Mouse (Mus musculus): Measurements from ENCODE around the gene Kcnf1.
A peak's percentile ranks its signal among the peaks of the same experiment; 100 is the strongest.

Kcnf1 gene

DNA sequence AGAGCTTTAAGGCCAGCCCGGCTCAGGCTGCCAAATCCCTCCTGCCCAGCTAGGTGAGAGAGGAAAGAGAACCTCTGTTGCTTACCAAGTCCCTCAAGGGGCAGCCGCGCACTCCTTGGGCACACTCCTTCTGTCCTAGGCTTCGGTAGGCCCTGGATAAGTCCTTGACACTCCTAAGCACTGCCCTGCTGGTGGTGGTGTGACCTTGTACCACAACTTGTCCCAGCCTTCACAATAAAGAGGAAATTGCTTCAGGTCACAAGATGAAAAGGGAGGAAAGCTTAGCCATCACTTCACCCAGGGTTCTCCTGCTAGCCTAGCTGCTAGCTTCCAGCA lies at the start of gene Kcnf1:
Gene Kcnf1 (minus strand): TSS at position 132 of the 336 bp plus-strand sequence.
- DNase-seq: no peak

DNA sequence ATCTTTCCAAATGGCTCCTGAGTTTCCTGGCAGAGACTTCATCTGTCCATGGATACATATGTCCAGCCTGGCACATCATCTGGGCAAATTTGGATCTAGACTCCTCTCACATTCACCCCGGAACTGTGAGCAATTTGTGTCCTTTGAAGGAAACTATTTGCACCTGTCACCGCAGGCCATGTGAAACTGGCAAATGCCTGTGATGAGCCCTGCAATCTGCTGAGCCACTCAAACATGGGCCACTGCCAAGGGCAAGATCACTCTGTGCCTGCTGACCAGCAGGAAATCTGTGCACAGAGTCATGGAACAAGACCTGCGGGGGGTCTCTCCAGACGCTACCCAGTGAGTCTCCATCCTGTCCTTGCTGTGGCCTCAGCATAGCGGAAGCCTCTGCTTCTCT lies 48.3 kb upstream of the Kcnf1 start:
- peak; percentile 90 for DNase-seq

DNA sequence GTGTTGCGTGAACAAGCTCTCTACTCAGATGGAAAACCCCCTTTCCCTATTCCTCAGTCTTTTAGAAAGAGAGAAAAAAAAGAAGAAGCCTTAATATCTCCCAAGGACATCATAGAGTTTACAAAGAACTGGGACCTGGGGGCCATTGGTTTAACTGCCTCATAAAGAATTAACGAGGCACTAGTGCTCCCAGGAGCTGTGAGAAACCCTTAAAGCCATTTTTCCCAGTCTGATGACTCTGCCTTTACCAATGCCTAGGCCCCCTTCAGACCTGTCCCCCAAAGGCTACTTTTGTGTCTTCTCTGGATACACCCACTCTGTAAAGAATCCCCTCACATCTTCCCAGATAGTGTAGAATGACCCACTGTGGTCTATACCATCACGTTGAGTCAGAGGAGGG lies 46.4 kb upstream of the Kcnf1 start:
- no peak for DNase-seq

DNA sequence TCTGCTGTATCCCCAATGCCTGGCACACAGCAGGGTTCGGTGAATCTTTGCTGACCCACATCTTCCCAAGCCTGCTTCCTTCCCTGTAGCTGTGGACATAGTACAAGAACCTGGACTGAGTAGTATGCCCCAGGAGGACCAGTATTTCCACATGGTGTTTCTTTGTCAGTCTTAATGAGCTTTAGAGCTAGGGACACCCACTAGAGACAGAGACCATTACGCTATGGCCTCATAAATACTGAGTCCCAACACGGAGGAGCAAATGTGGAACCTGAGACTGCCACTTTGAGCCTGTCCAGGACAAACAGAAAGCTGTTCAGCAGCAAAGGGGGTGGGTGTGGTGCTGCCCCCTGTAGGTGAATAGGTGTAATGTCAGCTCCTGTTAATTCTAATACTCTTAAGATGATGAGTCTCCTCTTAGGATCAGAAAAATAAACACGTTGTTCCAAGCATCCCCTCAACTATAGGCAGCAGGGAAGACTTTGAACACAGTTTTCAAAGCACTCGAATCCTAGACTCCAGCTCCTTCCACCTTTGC lies 45.3 kb upstream of the Kcnf1 start:
- DNase-seq: no peak

DNA sequence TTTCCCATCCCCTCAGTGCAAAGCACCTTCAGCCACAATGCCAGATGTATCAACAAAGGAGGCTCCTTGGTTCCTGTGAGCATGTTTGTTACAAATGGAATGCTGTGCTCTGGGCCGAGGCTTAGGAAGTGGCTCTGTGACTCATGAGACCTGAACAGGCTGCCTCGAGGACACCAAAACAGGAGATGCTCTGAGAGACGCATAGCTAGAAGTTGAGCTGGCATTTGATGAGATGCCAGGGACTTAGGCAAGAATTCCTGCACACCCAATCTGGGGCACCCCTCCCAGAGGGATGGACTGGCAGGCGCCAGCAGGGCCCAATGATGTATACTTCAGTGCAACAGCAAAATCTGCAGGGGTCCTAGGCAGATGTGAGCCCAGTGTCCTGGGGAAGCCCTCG lies 43.9 kb upstream of the Kcnf1 start:
- no peak for DNase-seq

DNA sequence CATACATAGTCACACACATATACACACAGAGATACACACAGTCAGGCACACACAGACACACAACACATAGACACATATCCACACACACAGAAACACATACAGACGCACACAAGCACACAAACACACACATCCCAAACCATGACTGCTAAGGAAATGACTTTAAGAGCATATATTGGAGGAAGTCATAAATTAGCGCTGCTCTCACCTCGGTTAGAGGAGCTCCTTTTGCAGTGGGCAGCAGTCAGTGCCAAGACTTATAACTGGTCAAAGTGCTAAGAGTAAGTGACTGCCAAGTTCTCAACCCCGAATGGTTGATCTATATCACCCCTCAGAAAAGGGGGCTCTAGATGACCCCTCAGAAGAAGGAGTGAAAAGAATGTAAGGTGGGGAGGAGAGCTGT lies 42.4 kb upstream of the Kcnf1 start:
- DNase-seq: no peak

DNA sequence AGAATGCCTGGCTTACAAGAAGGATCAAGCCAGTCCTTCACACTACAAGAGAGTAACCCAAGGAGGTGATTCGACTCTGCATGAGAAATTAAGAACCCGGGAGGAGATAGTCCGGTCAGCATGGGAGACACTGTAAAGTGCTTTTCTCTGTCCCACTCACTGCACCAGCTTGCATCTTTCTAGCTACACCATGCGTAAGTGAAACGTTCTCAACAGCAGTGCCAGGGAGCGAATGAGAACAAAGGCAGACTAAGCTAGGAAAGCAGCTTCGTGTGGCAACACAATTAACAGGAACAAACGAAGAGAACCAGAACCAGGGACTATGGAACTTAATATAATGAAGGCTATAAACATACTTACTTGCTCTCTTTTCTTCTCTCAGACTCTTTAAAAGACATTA lies 41.7 kb upstream of the Kcnf1 start:
- no peak for DNase-seq

DNA sequence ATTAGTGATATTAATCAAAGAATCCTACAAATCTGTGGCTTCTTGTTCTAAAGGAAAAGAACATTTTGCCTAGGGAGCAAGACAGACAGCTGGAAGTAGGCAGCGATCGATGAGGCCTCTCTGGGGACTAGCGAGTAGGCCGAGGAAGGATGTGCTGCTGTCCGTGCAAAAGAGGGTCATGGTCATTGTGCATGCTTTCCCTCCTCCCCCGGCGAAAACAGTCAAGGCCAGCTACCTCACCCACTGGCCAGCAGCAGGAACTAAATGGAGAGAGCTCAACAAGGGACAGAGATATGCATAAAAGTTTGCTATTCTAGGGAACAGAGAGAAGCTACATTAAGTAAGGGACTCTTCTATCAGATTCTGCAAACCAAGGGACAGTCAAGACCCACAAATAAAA lies 39.1 kb upstream of the Kcnf1 start:
- DNase-seq: no peak

DNA sequence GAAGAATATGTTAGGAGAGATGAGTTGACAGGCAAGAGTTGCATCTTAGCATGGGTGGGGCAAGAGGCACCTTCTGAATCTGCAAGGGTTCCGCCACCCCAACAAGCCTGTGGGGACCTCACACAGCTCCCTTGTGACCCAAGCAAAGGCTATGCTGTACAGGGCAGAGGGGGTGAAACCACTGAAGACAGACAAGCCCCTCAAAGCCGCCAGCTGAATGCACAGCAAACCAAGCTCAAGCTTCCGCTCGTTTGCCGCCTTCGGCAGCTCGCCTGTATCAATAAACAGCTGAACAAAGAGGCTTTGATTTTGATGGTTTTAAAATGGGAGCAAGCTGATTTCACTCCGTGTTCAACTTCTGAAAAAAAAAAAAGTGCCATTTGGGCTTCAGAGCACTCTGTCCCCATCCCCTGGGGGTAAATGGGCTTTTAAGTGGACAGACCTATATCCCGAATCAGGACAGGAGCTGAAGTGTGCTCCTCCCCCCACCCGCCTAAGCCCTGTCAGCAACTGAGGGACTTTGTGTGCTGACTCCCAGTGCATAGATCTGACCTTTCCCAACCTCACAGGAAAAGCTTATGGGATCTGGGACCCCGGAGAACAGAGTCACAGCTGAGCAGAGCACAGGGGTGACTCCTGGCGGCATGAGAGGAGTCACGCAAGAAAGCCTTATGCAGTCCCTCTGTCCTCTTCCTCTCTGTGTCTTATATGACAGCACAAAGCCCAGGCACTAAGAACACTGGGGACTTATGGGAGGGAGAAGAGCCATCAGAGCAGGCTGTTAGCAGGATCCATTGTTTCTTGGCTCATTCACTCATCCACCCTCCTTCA lies 26.0 kb upstream of the Kcnf1 start:
- no peak for DNase-seq

DNA sequence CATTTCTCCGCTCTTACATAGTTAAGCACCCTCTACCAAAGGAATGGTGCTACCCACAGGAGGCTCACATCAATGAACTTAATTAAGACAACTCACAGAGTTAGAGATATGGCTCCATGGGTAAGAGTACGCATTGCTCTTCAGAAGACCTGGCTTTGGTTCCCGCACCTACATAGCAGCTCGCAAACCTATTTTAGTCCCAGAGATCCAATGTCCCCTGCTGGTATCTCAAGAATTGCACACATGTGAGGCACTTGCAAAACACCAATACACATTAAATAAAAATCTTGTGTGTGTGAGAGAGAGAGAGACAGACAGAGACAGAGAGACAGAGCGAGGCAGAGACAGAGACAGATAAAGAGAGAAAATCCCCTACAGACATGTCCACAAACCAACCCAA lies 21.9 kb upstream of the Kcnf1 start:
- no peak for DNase-seq

DNA sequence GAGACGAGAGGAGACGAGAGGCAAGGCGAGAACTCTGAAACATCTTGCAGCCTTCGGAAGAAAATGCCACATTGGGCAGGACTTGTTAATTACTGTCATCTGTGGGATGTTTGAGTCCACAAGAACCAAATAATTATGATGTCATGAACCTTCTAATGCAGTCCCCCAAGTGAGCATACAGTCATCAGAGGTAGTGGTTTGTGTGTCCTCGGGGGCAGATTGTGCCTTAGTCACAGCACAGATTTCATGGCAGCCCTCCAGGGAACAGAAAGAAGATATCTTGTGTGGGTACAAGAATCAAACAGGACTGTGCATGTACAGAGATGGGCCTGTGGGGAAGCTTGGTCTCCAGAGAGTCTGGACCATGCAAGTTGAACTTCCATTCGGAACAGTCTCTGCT lies 17.5 kb upstream of the Kcnf1 start:
- DNase-seq: no peak

DNA sequence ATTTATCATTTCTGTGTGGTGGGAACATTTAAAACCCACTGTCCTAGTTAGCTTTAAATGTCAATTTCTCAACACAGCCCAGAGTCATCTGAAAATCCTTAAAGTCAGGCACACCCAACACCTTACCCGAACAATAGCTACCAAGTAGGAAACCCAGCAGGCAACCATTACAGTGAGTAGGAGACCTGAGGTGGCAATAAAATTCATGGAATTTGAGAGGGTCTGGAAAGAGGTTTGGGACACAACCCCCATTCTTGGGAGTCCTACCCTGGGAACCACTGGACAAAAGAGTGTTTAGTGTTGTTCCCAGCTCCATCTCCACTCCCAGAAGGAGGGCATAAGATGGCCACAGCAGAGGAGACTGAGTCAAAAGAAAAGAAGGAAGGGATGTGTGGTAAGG lies 16.6 kb upstream of the Kcnf1 start:
- DNase-seq: no peak

DNA sequence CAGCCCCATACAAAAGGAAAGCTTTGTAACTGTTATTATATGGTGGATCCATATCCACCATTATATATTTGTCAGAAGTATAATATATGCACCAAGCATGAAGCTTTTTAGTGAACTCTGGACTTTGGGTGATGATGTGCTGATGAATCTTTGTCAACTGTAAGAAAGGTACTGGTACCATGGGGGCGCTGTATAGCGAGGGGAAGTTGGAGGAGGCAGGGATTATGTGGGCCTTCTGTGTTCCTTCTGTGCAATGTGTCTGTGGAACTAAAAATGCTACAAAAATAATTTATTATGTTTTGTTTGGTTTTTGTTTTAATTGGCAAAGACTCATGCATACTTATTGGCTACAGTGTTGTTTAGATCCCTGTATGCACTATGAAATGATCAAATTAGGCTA lies 16.2 kb upstream of the Kcnf1 start:
- DNase-seq: no peak

DNA sequence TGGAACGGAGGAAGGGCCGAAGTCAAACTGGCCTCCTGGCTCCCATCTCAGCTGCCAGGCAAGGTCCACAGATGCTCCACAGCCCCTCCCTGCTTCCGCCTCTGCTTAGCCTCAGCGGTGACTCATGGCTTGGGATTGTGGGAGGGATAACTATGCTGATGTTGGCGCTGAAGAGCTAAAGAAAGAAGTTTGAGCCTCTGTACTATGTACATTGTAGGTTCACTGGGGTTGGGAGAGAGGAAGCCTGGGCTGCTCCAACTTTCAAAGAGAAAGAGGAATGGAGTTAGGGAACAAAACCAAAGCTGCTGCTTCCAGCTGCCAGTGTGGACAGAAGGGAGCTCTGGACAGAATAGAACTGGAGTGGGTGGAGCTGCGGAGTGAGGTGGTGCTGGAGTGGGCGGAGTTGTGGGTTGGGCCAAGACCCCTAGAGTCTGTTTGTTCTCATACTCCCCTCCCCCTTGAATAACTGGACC lies 7.7 kb upstream of the Kcnf1 start:
- no peak for DNase-seq

DNA sequence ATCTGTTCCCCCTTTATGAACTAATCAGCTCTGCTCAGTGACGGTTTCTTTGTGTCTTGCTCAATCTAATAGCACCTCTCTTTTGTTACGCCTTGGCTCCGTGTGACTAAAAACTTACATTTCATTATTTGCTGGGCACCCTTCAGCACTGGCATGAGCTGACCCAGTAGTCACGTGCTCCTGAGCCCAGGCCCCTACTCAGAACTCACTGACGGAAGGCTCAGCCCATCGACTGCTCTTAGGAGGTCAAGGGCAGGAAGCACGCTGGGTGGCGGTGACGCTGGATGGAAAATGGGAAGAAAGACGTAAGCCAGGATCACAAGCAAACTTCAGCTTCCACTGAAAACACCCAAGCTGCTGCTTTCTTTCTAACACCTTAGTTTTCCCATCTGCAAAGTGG lies 7.1 kb upstream of the Kcnf1 start:
- no peak for DNase-seq

DNA sequence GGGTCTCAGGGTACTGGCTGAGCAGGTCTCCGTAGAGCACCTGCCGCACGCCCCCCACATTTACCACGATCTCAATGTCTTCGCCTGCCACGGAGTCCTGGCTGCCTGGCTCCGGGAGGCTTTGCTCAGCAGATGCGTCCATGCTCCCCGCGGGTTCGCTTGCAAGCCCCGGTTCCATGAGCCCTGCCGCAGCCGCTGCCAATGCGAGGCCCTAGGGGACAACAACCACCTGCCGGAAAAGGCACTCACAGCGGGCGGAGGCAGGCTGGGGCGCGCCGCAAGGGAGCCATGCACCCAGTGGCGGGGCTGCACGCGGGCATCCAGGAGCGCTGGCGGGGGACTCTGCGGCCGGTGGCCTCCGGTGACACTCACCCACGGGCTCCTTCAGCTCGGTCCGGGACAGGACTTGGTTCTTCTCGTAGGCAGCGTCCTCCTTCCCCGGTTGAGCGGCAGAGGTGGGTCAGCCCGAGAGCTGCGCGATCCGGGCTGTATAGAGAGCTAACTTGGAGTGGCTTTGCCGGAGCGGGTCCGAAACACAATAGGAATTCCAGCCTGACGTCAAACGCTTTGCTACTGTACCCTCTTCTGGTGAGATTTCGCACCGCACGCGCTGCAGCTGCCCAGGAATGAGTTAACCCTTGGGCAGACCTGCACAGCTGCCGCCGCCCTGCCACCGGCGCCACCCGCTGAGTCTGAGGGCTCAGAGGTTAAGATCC lies 489 bp downstream of the Kcnf1 start:
- no peak for DNase-seq

DNA sequence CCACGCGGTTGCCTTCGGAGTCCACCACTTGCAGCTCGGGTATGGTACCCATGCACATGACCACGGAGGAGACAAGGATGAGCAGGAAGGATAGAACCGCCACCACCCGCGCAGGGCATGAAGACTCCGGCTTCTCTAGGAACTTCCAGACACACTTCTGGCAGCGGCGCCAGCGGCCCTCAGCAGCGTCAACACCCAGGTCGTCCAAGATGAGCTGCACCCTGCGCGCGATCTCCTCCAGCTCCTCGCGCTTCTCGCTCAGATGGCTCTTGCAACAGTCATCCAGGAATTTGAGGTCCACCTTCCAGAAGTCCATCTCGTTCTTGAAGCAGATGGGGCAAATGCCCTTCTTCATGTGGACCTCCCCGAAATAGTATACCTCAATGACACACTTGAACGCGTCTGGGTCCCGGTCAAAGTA lies 1.1 kb downstream of the Kcnf1 start:
- DNase-seq: no peak

DNA sequence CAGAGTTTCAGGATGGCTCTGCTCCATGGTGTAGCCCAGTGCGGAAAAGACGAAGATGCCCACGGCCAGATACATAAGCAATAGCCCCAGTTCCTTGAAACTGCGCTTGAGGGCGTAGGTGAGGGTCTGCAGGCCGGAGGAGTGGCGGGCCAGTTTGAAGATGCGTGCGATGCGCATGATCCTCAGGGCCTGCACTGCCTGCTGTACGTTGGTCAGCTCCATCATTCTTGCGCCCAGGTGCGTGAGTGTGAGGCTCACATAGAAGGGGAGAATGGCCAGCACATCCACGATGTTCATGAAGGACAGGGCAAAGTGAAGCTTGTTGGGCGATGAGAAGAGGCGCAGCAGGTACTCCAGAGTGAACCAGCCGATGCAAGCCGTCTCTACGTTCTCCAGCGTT lies 1.6 kb downstream of the Kcnf1 start:
- no peak for DNase-seq

DNA sequence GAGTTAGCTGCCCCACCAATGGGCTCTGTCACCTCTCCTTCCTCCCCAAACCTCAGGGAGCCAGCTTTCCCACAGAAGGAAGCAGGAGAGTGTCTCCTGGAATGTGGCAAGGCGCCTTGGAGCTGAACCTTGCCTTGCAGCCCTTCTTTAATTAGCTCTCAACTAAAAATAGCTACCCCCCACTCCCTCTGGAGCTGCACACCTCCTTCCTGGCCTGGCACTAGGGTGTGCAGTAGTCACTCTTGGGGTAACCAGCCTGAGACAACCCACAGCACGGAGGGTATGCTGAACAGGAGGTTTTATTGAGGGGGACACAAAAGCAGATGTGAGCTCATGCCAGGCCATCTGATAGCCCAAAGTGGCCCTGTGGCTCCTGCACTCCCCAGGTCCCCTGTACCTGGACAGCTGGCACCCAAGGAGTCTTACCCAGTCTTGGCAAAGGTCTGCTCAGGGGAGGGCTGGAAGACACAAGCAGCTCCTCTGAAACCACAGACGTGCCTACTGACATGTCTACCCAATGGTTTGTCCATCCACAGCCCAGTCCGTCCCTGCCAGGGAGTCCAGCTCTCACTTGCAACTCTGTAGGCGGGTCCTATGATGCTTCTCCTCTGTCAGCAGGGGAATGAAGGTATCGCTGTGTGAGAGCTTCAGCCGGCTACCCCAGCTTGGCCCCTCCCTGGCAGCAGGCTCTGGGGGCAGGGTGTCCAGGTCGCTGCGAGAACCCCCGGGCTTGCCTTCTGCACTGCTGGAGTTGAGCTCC lies 2.4 kb downstream of the Kcnf1 start:
- no peak for DNase-seq

DNA sequence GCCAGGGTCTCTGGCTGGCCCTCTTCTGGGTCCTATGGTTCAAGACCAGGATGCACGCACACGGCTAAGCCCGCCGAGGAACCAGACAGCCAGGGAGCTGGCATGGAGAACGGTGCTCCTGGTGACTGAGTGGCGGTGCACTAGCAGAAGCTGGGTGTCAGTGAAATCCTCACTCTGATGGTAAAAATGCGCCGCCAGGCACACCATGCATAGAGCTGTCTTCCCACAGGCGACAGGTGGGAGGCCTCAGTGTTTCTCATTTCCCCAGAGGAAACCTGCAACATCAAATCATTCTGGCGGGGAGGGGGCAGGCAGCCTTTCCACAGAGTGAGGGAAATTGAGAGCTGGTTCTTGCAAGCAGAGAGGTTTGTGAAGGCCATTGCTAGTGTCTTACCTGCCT lies 6.3 kb downstream of the Kcnf1 start:
- no peak for DNase-seq

DNA sequence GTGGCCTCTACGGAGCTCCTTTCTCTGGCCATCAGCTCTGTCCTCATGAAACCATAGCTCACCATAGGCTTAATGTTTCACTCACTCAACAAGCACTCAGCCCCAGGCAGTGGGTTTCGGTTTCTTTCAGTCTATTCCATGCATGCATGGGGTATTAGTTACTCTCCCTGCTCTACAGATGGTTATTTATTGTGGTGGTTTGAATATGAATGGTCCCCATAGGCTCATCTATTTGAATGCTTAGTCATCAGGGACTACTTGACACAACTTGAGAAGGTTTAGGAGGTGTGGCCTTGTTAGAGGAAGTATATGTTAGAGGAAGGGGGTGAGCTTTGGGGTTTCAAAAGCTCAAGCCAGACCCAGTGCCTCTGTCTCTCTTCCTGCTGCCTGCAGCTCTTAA lies 10.6 kb downstream of the Kcnf1 start:
- DNase-seq: no peak

DNA sequence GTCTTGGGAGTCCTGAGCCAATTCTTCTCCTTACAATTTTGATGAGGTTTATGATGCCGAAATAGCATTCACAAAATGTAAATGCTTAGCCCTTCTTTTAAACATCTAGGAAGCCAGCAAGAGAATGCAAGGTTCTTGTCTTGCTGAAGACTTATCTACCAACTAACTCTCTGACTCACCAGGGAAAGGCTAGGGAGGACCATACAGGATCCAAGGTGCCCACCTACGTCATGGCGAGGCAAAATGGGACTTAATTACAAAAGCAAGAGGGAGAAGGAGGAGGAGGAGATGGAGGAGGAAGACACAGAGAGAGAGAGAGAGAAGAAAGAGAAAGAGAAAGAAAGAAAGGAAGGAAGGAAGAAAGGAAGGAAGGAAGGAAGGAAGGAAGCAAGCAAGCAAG lies 12.7 kb downstream of the Kcnf1 start:
- no peak for DNase-seq

DNA sequence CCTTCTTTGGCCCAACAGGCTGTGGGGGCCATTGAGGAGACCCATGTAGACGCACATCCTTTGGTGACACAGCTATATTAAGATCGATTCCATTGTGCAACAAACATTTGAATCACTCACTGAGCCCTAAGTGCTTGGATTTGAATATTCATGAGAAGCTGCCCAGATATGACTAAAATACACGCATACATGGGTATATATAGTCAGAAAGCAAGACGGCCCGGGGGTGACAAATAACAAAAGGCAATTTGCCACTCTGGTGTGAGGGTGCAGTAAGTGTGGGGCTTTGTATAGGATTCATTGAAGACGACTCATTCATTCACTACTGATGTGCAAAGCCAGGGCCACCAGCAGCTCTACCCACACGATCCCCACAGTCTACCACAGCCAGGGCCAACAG lies 17.1 kb downstream of the Kcnf1 start:
- DNase-seq: no peak

DNA sequence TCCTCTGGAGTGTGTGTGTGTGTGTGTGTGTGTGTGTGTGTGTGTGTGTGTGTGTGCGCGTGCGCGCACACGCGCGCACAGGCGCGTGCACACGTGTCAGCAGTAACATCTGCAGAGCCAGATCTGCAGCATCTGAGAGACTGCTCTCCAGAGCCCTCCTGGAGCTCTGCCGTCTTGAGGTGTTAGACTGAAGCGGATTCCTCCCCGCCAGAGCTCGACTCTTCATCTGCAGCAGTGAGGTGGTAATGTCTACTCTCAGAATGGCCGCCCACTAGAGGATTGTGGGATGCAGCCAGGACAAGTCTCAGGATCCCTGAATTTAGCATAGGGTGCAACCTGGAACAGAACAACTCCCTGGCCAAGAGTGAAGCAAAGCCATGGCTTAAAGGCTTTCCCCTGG lies 19.1 kb downstream of the Kcnf1 start:
- no peak for DNase-seq

Data from cerebellum, adult 11 months (tissue).